Mouse (Mus musculus) naive thymus-derived CD4-positive, alpha-beta T cell, adult 2 months (primary cell): Measurements from ENCODE around the gene Myl3.

Experiments
- DNase-seq: peaks from one replicate; pipeline ENCODE4 v3.0.0-alpha.2; 2011; ENCODE audit warnings: low read depth

Gene Myl3

GRCm38 (mm10) chr9:110731859-110732258, 9.8 kb upstream of the Myl3 start:
- DNase-seq, result peak; percentile 12

GRCm38 (mm10) chr9:110732623-110733022, 9.0 kb upstream of the Myl3 start:
- DNase-seq, result peak; percentile 69

- no peak for DNase-seq
Measured at GRCm38 (mm10) chr9:110733102-110733501, 8.6 kb upstream of the Myl3 start.

GRCm38 (mm10) chr9:110734154-110734553, 7.5 kb upstream of the Myl3 start:
- peak; percentile 58 for DNase-seq

- no peak for DNase-seq
Measured at GRCm38 (mm10) chr9:110736362-110736761, 5.3 kb upstream of the Myl3 start.

GRCm38 (mm10) chr9:110738054-110738453, 3.6 kb upstream of the Myl3 start:
- no peak for DNase-seq

- DNase-seq, result no peak
Measured at GRCm38 (mm10) chr9:110739961-110740360, 1.7 kb upstream of the Myl3 start.

- DNase-seq, result no peak
Measured at GRCm38 (mm10) chr9:110742295-110742950, 762 bp downstream of the Myl3 start.

- DNase-seq, result no peak
Measured at GRCm38 (mm10) chr9:110742951-110743455, 1.3 kb downstream of the Myl3 start.

- DNase-seq, result no peak
Measured at GRCm38 (mm10) chr9:110743456-110744323, 2.0 kb downstream of the Myl3 start.

- no peak for DNase-seq
Measured at GRCm38 (mm10) chr9:110745752-110746151, 4.1 kb downstream of the Myl3 start.

- DNase-seq, result no peak
Measured at GRCm38 (mm10) chr9:110746238-110746637, 4.6 kb downstream of the Myl3 start.

- no peak for DNase-seq
Measured at GRCm38 (mm10) chr9:110746961-110747360, 5.3 kb downstream of the Myl3 start, which contains the start of gene Pth1r. Pth1r (minus strand) TSS chr9:110747145.

GRCm38 (mm10) chr9:110748451-110748850, 6.8 kb downstream of the Myl3 start:
- no peak for DNase-seq

GRCm38 (mm10) chr9:110750404-110751187, 8.9 kb downstream of the Myl3 start:
- no peak for DNase-seq

- no peak for DNase-seq
Measured at GRCm38 (mm10) chr9:110751412-110751811, 9.8 kb downstream of the Myl3 start.

- no peak for DNase-seq
Measured at GRCm38 (mm10) chr9:110752917-110753435, 11.3 kb downstream of the Myl3 start.

GRCm38 (mm10) chr9:110753773-110754172, 12.1 kb downstream of the Myl3 start:
- DNase-seq, result no peak

GRCm38 (mm10) chr9:110757816-110758215, 16.2 kb downstream of the Myl3 start:
- no peak for DNase-seq

- DNase-seq, result no peak
Measured at GRCm38 (mm10) chr9:110758605-110759004, 16.9 kb downstream of the Myl3 start.

GRCm38 (mm10) chr9:110759265-110759664, 17.6 kb downstream of the Myl3 start:
- peak; percentile 47 for DNase-seq

- no peak for DNase-seq
Measured at GRCm38 (mm10) chr9:110760886-110761285, 19.2 kb downstream of the Myl3 start.
